Mouse (Mus musculus) erythroid progenitor cell, adult 5-6 weeks (primary cell): ENCODE measurements around the gene Gm49369. TPM values are rescaled to one million over a fixed set of nuclear protein-coding genes. Genes with fewer than 3 reads are reported as not detected.

Experiments
- ATAC-seq: replicated peaks from 2 replicates; pipeline ENCODE4 v1.8.0; 2016; ENCODE audit warnings: moderate number of reproducible peaks, mild to moderate bottlenecking, moderate TSS enrichment, inconsistent platforms; ENCODE audit not compliant: poor library complexity, low FRiP score, severe bottlenecking
- total RNA-seq, 2 experiments: library from RNA; stranded (forward) in 1 of 2; stranded (reverse) in 1 of 2; fragments of 150-400 nt in 1 of 2; fragments of 186-747, 209-891 nt in 1 of 2; gene quantifications; 2 replicates each; pipeline versions ENCODE4 v1.2.3 to v1.2.4; 2015 to 2017; ENCODE audit warnings: low replicate concordance in 2 of 2

Gm49369 gene
- total RNA-seq, 2 experiments from 2014 or later, result 143 TPM; not detected in 1

DNA sequence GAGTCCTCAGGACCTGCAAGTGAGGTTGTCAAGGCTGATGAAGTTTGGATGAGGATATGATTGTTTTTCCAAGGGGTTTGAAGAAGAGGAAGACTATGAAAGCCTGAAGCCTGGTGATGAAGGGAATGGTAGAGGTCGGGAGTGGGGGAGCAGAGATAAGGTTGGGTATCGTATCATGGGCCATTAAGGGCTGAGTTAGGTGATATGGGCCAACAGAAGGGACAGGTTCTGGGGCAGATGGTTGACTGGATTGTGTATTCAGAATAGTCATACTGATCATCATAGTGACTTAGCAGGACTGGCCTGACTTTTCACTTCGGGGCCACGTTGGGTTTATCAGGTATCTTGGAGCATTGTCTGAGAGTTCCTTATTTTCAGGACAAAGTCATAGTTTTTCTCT is 13.0 kb upstream of the Gm49369 start:
- ATAC-seq, result no peak

DNA sequence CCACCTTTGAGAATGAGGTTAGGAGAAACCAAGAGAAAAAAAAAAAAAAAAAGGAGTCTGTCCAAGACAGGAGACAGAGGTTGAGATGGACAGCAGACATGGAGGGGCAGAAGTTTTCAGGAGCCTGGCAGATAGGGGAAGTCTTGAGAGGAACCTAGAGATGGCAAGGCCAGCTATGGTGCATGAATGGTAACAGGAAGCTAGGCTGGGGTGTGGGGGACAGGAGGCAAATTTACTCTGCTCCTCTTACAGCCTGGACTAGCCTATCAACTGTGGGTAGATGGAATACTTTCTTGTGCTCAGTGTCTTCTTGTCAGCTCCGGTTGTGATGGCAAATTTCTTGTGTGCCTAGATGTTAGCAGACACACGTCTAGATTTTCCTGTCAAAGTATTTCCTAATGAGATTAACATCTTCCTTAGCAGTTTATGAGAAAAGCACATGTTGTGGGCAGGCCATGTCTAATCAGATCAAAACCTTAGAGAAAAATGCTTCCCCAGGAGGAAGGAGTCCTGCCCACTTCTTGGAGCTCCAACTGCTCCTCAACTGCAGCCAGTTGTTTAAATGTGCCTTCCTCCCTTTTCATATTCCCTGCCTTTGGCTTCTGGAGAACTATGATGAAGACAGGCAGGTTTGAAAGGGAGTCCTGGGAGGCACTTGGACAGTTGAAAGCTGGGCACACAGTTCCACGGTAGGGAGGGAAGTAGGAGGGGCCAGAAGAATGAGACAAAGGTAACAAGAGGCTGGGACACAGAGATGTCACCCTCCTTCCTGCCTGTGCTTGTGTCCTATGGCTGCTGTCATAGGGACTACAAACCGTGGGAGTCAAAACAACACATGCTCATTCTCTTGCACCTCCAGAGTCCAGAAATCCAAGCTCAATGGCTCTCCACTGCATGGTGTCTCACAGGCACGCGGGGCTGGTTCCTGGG is 12.1 kb upstream of the Gm49369 start:
- ATAC-seq, result no peak

DNA sequence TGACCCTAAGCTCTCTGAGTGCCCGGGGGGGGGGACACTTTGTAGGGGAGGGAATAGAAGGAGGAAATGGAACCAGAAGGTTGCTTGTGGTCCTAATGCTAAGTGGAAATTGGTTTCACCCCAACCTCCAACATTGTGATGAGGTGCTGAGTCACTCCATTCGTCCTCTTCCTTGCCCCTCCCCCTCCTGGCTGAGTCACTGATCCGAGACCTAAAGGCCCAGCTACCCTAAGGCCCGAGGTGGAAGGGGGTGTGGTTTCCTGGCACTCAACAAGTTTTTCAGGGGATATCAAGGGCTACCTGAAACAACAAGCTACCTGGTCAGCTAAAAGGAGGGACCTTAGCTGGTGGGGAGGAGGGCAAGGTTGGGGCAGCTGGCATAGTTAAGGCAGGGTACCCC is 10.7 kb upstream of the Gm49369 start:
- ATAC-seq, result peak; percentile 86

DNA sequence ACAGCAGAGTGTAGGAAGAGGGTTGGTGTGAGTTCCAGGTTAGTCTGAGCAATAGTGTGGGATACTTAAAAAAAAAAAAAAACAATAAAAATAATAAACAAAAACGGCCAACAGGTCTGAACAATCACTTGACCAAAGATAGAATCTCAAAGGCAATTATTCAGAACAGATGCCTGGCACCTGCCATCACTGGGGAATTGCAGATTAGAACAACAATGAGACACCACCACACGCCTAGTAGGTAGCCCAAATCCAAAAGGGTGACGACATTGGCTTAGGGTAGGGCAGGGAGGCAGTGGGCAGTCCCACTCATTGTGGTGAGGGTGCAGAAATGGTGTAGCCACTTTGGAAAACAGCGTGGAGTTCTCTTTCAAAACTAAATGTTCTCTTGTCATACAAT is 9.1 kb upstream of the Gm49369 start:
- ATAC-seq, result no peak

DNA sequence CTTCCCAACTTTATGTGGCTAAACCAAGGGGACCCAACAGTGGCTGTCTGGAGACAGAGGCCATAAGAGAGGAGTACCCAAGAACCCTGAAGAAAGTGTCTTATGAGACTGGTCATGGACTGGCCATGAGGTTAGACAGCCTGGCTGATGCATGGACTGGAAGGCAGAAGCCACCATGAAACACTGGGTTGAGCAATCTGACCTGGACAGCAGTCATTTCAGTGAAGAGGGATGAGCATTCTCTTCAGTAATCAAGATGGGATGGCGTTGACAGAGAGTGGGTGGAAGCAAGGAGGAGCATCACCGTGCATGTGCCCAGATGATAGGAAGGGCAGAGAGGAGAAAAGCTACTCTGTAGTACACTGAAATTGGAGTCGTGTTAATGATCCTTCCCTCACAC is 8.6 kb upstream of the Gm49369 start:
- ATAC-seq, result no peak

DNA sequence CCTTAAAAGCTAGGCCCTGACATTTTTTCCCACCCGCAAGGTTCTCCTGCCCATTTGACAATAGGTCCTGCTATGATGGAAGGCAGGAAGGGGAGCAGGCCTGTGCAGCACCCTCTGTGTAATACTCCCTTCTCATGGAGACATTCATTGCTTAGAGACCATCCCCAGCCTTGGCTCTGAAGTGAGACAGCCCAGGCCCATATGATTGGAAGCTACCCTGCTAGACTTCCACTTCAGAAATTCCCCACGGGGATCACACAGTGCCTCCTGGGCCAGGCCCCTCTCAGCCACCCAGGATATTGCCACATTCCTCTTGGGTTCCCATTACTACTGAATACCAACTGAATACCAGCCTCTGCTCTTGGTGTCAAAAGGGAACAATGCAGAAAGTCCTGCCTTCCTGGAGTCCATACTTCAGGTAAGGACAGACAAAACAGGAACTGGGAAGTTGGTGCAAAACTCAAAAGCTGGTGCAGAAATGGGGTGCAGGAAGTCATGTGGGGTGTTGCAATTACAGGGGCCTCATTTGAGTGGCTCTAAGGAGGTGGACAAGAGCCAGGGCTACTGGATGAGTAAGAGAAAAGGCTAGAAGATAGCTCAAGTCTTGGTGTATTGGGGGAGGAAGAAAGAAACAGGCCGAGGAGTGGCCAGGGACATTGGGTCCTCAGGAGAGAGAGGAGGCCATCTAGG is 7.6 kb upstream of the Gm49369 start:
- no peak for ATAC-seq

DNA sequence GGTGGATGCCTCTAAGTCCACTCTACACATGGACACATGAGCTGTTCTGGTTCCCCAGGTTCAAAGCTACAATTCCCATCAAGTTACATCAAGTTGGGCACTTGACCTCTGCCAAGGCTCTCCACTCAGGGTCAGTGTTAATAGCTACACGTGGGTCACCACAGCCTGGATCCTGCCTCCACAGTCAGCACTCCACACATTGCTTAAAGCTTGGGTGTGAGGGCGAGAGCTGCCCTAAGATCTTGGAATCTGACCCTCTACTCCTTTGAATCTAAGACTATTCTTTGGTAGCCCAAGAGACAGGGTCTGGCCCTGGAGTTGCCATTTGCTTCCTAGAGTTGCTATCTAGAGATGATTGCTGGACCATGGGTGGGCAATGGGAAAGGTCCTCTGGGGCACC is 6.3 kb upstream of the Gm49369 start:
- no peak for ATAC-seq

DNA sequence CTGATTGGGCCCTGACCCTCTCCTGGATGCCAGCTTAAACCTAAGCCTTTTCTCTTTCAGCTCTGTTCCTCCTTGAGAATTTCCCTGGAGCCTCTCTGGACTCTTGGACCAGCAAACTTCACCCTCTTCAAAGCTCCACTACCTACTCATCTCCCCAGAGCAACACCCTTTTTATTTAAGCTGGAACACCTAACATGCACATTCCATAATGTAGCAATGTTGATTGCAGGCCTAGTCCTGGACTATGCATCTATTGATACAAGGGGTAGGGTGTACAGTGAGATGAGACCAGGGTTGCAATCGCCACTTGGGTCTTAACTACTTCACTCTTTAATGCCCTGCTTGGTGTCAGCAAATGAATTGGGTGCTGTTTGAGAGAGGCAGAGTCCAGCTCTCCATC is 5.7 kb upstream of the Gm49369 start:
- ATAC-seq, result peak; percentile 4

DNA sequence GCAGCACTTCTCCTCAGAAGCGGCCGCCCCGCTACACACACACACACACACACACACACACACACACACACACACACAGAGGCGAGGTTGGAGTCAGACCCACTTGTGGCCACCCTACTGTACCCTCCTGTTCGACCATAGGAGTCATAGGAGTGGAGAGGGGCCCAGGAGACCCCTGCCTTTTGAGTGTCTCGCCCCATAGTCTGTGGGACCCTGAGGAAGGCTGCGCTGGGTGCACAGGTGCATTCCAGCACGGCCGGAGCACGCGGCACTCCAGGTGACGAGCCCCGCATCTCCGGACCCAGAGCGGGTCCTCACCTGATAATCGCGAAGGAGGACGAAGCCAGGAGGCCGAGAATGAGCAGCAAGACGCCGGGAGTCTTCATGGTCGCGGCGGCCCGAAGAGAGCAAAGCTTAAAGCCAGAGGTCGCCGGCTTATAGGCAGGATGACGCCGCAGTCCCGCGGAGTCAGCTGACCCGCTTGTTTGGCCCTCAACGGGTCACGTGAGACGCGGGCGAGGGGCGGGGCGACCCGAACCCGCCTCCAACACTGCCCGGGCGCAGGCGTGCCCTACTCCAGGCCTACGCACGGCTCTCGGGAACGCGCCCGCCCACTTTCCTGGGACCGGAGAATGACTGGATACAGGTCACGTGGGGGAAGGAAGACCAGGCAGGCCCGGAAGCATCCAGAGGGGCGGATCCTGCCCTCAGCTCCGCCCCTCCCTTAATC is 5.1 kb upstream of the Gm49369 start, which contains the start of gene Ctsd:
Gene Ctsd (minus strand): TSS at position 620 of the 730 bp plus-strand sequence.
- ATAC-seq, result peak; percentile 79

DNA sequence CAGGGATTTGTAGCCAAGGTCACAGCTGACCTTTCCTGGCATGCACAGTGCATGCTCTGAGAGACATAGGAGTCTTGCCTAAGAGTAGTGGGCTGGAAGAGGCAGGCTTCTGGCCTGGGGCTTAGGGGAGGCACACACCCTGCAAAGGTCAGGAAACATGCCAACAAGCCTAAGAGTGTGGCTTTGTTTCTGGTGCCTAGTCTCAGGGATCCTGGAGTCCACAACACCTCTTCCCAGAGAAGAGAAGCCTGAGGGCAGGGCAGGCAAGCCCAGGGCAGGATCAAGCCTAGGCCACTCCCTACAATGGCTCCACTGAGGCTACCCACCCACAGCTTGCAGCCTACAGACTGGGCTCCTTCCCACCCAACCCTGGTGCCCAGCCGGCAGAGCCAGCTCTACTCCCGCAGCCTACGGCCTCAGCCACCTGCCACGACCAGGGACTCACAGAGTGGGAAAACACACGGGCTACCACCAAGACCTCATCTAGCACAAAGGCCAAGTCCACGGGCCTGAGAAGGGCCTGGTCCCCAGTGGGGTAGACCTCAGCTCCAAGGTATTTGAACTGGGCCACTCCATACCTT is 4.2 kb upstream of the Gm49369 start:
- ATAC-seq, result peak; percentile 66

DNA sequence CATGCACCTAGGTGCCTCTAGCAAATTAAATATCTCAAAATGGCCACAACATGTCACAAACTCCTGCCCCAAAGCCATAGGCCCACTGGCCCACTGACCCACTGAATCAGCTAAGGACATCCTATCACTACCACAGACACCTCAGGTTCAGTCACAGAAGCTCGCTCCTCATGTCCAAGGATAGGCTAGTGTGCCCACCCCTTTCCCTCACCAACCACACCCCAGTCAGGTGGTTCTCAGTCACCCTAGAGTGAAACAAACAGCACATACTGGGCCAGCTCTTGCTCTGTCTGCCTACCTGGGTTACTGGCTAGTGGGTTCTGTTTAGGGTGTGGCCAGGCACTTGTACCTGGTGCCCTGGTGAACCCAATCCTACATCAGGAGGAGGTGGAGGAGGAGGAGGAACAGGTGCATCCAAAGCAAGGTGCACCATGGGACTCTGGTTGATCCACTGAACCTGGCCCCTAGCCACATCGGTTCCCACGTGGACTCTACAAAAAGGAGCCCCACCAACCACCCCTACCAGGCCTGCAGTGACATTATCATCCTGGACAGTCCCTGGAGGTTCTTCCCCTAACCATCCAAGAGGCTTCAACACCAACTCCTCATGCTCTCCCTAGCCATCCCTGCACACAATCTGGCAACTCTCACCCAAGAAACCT is 3.4 kb upstream of the Gm49369 start:
- ATAC-seq, result no peak

DNA sequence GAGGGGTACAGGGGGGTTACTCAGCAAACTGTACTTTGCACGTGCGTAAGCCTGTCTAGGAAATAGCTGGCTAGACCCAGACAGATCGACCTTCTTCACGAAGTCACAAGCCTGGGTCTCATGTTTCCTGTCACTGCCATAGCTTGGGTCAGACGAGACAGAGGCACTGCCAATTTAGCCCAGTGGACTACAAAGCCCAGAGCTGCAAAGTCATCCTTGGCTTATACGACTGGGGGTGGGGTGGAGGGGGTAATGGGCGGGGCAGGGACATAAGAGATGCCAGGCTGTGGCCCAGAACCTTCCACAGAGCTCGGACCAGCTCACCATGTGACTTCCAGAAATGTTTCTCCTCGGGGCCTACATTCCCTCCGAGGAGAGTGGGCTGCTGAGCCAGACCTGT is 1.8 kb upstream of the Gm49369 start:
- no peak for ATAC-seq

DNA sequence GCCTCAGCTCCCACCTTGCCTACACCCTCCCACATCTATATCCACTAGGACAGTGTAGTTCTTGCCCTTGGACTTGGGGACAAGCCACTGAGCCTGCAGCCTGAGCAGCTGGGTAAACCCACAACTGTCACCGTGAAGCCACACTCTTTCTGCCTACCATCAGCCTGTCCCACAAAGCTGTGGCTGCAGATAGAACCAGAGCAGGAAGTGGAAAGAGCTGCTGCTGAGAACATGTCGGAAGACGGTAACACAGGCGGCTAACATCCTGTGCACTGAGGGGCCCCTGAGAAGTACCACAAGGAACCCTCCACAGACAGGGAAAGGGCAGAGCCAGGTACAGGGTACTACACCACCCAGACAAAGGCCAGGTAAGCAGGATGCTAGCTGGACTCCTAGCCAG is 1.3 kb downstream of the Gm49369 start:
- no peak for ATAC-seq

DNA sequence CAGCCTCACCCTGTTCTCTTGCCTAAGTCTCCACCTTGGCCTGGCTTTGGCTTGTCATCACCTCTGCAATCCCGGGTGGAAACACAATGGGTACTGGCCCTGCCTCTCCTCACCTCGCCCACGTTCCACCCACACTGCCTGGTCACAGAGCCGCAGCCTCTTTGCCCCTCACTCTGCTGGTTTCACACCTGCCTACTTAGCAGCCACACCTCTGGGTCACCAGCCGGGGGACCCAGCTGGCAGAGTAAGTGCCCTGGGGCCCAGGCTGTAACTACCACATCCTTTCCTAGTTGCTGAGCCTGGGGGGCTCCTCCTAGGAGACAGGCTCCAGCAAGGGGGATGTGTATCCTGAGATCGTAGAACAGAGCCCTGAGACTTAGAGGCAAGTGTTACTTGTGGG is 3.3 kb downstream of the Gm49369 start:
- no peak for ATAC-seq

DNA sequence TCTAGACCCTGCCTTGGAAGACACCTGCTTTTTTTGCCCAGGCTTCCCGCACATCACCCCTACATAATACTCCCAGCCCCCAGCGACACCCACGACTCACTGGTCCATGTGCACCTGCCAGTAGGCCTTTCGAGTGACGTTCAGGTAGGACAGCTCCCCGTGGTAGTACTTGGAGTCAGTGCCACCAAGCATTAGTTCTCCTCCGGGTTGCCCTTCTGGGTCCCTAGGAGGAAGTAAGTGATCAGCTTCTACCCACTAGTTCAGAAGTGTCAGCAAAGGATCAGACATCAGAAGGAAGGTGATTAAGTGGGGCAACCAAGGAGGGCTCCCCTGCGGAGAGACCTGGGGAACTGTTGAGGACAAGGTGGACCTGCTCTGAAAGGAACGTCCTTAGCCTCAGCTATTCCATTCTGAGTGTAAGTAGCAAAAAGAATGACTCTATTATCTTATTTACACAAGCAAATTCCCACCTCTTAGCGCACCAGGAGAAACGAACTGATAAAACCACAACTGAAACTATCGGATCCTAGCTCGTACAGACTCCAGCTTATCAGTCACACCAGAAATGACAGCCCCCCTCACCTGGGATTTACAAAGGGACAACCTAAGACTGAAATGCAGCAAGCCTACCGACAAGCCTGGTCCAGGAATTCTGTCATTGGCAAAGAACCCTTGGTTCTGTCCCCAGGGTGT is 5.1 kb downstream of the Gm49369 start:
- ATAC-seq, result peak; percentile 65

DNA sequence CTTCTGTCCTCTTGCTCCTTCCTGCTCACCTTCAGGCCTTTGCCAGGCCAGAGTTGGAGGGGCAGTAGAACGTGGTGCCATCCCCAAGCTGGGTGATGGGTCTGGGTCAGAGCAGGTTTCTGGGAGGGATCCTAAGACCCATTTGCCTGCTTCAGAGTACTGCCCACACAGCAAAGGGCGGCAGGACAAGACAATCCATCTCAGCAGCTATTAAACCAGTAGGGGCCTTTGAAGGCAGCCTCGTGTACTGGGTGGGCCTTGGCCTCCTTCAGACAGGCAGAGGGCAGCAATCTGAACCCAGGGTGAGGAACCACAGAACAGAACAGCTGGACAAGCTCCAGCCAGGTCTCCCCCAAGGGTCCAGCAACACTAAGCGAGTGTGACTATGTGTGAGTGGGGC is 6.4 kb downstream of the Gm49369 start:
- no peak for ATAC-seq

DNA sequence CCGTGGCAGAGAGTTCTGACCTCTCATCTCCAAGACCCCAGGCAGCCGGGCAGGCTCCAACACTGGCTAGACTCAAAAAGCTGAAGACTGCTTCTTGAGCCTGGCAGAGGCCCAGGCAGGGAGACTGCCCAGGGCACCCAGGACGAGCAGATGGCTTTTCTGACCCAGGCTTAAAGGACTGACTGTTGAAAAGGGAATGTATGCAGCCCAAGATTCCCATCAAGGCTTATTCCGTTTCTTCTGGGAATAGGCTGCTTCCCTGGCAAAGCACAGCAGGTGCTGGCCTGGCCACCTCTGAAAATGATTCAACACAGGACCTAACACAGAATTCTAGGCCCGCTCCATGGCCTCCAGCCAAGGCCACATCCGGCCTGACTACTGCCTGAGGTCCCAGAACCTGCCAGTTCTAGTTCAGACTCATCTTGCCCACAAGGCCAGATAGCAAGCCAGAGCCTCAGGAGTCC is 7.2 kb downstream of the Gm49369 start:
- no peak for ATAC-seq

DNA sequence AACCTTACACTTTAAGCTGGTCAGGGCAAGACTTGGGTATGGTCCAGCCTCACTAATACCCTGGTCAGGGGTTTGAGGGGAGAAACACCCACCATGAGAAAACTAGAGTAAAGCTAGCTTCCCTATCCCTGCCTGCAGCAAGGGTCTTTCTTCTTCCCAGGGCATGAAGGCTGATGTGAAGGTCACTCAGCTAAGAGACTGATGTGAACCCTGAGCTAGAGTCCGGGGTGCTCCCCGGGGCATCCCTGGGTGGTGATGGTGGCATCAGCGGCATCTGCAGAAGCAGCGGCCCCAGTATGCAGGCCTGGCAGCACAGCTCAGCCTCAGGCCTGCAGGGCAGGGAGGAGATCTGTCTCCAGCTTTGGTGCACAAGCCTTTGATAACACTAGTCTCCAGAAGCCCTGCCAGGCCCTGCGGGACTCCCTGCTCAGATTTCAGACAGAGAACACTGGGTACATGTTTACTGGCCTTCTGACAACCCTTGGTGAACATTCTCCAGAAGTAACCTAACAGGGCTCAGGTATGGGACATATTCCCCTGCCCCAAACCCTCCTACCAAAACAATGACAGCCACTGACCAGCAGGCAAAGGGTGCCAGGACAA is 8.0 kb downstream of the Gm49369 start:
- no peak for ATAC-seq
